Mouse (Mus musculus) intestine, embryonic 16.5 days (tissue): ENCODE data around the gene Fam183b. TPM values are rescaled to one million over a fixed set of nuclear protein-coding genes. Genes with fewer than 3 reads are reported as not detected.
A peak's percentile ranks its signal among the peaks of the same experiment; 100 is the strongest.
"Not testable (repeated sequence)": the region's sequence is repeated elsewhere in the genome, so short reads cannot be mapped to it uniquely, and the experiment has no call there.

Source experiments
- ATAC-seq: fragments of 200-750 bp; cut with Nextera tagmentation; 2 replicates; pipeline ENCODE4 v1.8.0; 2017; ENCODE audit warnings: moderate TSS enrichment, moderate library complexity
- H3K27ac ChIP-seq: fragments of 300-500 bp; sonication (generic); 2 replicates; pipeline ENCODE4 v1.5.1; 2014; ENCODE audit warnings: mild to moderate bottlenecking, low read length
- H3K27me3 ChIP-seq: fragments of 300-500 bp; sonication (generic); replicated peaks from 2 replicates; pipeline ENCODE4 v1.6.1; 2014; ENCODE audit warnings: low read length, control low read depth, mixed read lengths; ENCODE audit not compliant: control insufficient read depth, insufficient read depth
- H3K36me3 ChIP-seq: fragments of 300-500 bp; sonication (generic); 2 replicates; pipeline ENCODE4 v1.6.1; 2014; ENCODE audit warnings: low read length, control low read depth; ENCODE audit not compliant: control insufficient read depth, insufficient read depth
- H3K4me1 ChIP-seq: fragments of 300-500 bp; sonication (generic); 2 replicates; pipeline ENCODE4 v1.6.1; 2014; ENCODE audit warnings: low read length, control low read depth, mixed read lengths; ENCODE audit not compliant: control insufficient read depth, insufficient read depth
- H3K4me2 ChIP-seq: fragments of 300-500 bp; sonication (generic); 2 replicates; pipeline ENCODE4 v1.6.1; 2014; ENCODE audit warnings: low read depth, low read length, control low read depth
- H3K4me3 ChIP-seq: fragments of 300-500 bp; sonication (generic); 2 replicates; pipeline ENCODE4 v1.5.1; 2014; ENCODE audit warnings: mild to moderate bottlenecking, low read length
- H3K9ac ChIP-seq: fragments of 300-500 bp; sonication (generic); 2 replicates; pipeline ENCODE4 v1.6.1; 2014; ENCODE audit warnings: low read depth, low read length
- H3K9me3 ChIP-seq: fragments of 300-500 bp; sonication (generic); 2 replicates; pipeline ENCODE4 v1.6.1; 2016; ENCODE audit warnings: low read length, control low read depth; ENCODE audit not compliant: control insufficient read depth
- WGBS: fragments of 180-500 bp; shearing (Covaris S2); extraction: QIAGEN DNeasy Blood & Tissue Kit; methylation state at CpG from one replicate; pipeline ENCODE4 v1.1.7; 2014; 5-methylcytosine and 5-hydroxymethylcytosine counted together
- polyA plus RNA-seq: library from polyadenylated mRNA; unstranded; fragments of >200 nt; fragmentation: Nextera tagmentation; extraction: Ambion mirVana; gene quantifications from 2 replicates; pipeline ENCODE4 v1.2.1, GENCODE M21; 2015

Gene Fam183b
- polyA plus RNA-seq: 8.5 and 10.4 TPM in 2 replicates

DNA sequence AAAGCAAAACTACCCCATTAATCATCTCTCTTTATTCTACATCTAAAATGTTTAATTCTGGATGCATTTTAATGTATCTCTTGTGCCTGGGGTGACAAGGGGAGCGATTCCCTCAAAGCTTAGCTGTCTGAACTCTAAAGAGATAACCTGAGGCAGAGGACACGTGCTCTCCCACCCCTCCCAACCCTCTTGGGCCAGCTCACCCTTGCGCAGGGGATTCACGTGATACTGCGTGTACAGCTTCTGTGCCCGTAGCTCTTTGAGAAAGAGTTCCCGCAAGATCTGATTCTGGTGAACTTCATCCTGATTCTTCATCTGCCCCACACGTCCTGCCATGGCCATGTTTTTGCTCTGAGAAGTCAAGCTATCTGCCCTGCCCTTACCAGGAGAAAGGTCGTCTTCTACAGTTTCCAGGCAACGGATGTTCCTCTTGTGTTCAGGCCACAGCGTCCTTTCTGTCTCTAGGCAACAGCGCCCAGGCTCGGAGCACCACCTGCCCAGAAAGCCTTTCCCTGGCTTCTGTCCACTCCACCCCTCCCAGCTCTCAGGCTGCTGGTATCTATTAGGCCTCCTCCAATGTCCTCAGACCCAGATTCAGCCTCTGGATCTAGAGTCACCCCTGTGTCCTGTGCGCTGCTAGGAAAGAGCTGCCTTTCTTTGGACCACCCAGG, at the start of gene Fam183b:
Gene Fam183b (minus strand): TSS at position 403 of the 671 bp plus-strand sequence.
- Histone ChIP-seq H3K4me3 (peak within 1 kb of the TSS; percentile 27), H3K27ac (no peak within 1 kb of the TSS), H3K9me3 (no peaks in the 10 kb centered on the region), H3K9ac (0 out of 2 replicates have a peak within 1 kb of the TSS, but pooled peaks have one; percentile 38), H3K4me1 (peaks cover 16% of the 10 kb centered on the region; the same call in 1 of the 2 replicates), H3K27me3 (no peaks in the 10 kb centered on the region), H3K4me2 (peak within 1 kb of the TSS; percentile 47), H3K36me3 (no peaks in the 10 kb centered on the region)
- WGBS: 14% methylated on average over 14 of the region's 14 CpGs
- ATAC-seq: peak; percentile 80

DNA sequence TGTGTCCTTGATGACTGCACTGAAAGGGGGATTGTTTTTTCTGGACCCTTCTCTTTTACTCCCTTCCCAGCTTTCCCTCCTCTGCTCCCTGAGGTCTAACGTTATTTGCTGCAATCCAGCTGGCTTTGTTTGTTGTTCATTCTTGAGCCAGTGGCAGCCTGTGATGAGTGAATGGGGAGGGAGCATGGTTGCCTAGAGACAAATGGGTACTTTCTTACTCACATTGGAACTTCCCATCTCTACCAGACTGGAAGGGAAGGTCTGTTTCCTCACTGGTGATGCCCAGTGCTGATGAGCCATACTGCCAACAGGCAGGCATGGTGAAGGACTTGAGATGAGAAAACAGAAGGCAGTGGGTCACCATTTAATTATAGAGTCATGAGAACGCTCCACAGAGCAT, 48.0 kb upstream of the Fam183b start:
- no peak overlapping the region for H3K9ac ChIP-seq
- H3K36me3 ChIP-seq: peaks cover 7% of the 10 kb centered on the region; the same call in 1 of the 2 replicates
- no peaks in the 10 kb centered on the region for H3K9me3 ChIP-seq
- no peak overlapping the region for H3K27ac ChIP-seq
- no peak for ATAC-seq
- no peak overlapping the region for H3K4me2 ChIP-seq
- no peak overlapping the region for H3K4me3 ChIP-seq
- peaks cover 6% of the 10 kb centered on the region for H3K4me1 ChIP-seq
- no peaks in the 10 kb centered on the region for H3K27me3 ChIP-seq
- WGBS: 73% methylated on average over 2 of the region's 2 CpGs

DNA sequence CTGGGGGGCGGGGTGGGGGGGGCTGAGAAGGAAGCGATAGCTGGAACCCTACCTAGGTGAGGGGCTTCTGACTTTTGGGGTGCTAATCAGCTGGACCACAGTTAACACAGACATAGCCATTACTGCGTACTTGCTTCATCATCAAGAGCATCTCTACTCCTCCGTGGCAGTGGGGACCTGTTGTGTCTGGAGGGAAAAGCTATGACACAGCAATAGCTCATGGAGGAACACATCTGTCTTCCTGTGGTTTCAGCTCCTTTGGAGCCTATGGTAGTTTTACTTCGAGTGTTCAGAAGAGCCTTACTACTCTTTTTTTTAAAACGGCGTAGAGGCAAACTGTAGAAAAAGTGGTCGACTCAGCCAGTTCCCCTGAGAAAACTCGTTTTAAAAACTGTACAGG, 45.9 kb upstream of the Fam183b start:
- peak overlapping the region; percentile 80 for H3K4me3 ChIP-seq
- 43% methylated on average over 9 of the region's 9 CpGs for whole genome bisulfite sequencing
- H3K27ac ChIP-seq: no peak overlapping the region
- no peak for ATAC-seq
- H3K9me3 ChIP-seq: no peaks in the 10 kb centered on the region
- H3K36me3 ChIP-seq: peaks cover 7% of the 10 kb centered on the region; the same call in 1 of the 2 replicates
- H3K9ac ChIP-seq: peak overlapping the region; percentile 80
- no peaks in the 10 kb centered on the region for H3K27me3 ChIP-seq
- peak overlapping the region; percentile 68 for H3K4me2 ChIP-seq
- H3K4me1 ChIP-seq: peaks cover 6% of the 10 kb centered on the region

DNA sequence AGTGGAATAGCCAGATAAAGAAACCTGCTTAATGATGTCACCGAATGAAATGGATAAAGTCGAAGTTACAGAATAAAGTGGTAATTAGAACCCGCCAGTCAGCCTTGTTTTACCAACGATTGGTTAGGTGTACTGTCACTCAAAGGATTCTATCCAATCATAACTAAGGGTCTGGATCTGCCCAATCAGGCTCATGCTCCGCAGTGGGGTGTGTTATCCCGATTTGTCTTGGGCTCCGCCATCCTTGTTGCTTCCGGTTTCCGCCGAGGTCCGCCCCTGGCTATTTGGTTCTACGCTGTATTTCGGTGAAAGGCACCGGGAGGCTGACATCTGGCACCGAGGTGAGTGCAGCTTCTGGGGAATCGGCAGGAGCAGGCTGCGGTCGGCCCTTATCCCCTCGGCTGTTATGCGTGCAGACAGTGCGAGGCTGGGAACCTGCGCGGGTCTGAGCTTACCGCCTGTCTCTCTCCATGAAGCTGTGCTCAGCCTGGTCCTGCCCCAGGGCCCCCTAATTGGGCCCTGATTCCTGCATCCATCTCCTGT, 45.2 kb upstream of the Fam183b start, which contains the start of gene Gm12258:
Gene Gm12258 (plus strand): TSS at position 240 of the 543 bp plus-strand sequence.
- peak; percentile 100 for ATAC-seq
- Histone ChIP-seq H3K27ac (0 out of 2 replicates have a peak within 1 kb of the TSS, but pooled peaks have one; percentile 14), H3K36me3 (peaks cover 5% of the 10 kb centered on the region; the same call in 1 of the 2 replicates), H3K27me3 (no peaks in the 10 kb centered on the region), H3K4me3 (peak within 1 kb of the TSS; percentile 80), H3K4me2 (peak within 1 kb of the TSS; percentile 68), H3K9me3 (no peaks in the 10 kb centered on the region), H3K9ac (peak within 1 kb of the TSS; percentile 80), H3K4me1 (peaks cover 6% of the 10 kb centered on the region)
- 0% methylated on average over 24 of the region's 24 CpGs for WGBS

DNA sequence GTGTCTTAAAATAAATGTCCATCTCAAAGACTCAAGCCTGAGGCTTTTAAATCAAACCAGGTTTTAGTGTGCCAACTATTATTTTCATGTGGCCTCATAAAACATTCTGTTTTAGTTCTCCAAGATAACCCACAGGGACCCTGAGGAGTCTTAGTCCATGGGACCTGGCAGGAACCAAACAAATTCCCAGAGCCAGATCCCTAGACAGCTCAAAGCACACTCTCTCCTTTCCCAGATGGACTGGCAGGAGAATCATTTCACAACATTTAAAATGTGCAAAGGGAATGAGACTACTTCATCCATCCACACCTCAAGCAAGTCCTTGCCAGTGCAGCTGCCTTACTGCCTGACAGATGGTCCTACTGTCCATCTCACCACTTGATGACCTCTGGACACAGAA, 37.2 kb upstream of the Fam183b start, which contains the start of gene Olfr311:
Gene Olfr311 (plus strand): TSS at position 301 of the 400 bp plus-strand sequence.
- not testable (repeated sequence) for H3K4me3 ChIP-seq, H3K27ac ChIP-seq, H3K9me3 ChIP-seq, H3K27me3 ChIP-seq, ATAC-seq, H3K4me2 ChIP-seq, H3K36me3 ChIP-seq, H3K4me1 ChIP-seq, H3K9ac ChIP-seq

GRCm38 (mm10) chr11:58832541-58832940, 30.8 kb upstream of the Fam183b start:
- not testable (repeated sequence) for H3K9me3 ChIP-seq, H3K4me1 ChIP-seq, ATAC-seq, H3K4me2 ChIP-seq, H3K9ac ChIP-seq, H3K4me3 ChIP-seq, H3K27ac ChIP-seq, H3K27me3 ChIP-seq, H3K36me3 ChIP-seq
- WGBS: 64% methylated on average over 3 of the region's 3 CpGs

DNA sequence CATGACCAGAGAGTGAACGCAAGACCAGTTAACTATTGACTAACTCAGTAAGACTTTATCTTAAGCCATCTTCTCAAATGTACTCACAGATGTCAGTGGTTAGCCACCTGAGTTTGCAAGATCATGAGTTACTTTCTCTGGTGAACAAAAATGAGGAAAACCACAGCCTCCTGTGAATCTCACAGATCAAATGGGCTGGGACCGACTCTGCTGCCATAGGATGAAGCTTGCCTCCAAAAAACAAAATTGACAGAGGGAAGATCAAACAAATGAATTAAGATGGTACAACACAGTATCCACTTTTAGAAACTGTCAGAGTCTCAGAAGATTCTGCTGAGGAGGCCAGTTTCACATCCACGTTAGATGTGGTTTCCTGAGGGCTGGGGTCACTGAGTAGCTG, 28.0 kb upstream of the Fam183b start:
- H3K36me3 ChIP-seq: no peaks in the 10 kb centered on the region
- no peak overlapping the region for H3K4me2 ChIP-seq
- no peaks in the 10 kb centered on the region for H3K27me3 ChIP-seq
- WGBS: 80% methylated on average over 3 of the region's 3 CpGs
- no peak overlapping the region for H3K9ac ChIP-seq
- no peaks in the 10 kb centered on the region for H3K9me3 ChIP-seq
- H3K27ac ChIP-seq: no peak overlapping the region
- no peak for ATAC-seq
- H3K4me1 ChIP-seq: no peaks in the 10 kb centered on the region
- H3K4me3 ChIP-seq: no peak overlapping the region

DNA sequence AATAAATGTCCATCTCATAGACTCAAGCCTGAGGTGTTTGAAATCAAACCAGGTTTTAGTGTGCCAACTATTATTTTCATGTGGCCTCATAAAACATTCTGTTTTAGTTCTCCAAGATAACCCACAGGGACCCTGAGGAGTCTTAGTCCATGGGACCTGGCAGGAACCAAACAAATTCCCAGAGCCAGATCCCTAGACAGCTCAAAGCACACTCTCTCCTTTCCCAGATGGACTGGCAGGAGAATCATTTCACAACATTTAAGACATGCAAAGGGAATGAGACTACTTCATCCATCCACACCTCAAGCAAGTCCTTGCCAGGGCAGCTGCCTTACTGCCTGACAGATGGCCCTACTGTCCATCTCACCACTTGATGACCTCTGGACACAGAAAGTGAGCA, 27.2 kb upstream of the Fam183b start, which contains the start of gene Olfr312:
Gene Olfr312 (plus strand): TSS at position 301 of the 400 bp plus-strand sequence.
- not testable (repeated sequence) for H3K27ac ChIP-seq, H3K4me2 ChIP-seq, H3K4me1 ChIP-seq, H3K36me3 ChIP-seq, H3K9ac ChIP-seq, ATAC-seq, H3K27me3 ChIP-seq, H3K9me3 ChIP-seq, H3K4me3 ChIP-seq

DNA sequence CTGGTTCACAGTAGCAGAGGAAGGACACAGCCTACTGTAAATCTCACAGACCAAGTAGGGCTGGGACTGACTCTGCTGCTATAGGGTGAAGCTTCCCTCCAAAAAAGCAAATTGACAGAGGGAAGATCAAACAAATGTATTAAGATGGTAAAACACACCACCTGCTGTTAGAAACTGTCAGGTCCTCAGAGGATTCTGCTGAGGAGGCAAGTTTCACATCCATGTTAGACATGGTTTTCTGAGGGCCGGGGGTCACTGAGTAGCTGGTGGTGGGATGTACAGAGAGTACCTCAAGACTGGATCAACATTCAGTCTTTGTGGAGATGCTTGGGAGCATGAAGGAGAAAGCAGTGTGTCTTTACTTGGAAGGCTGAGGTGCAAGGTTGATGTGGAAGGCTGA, 13.9 kb upstream of the Fam183b start:
- Histone ChIP-seq H3K9me3 (no peaks in the 10 kb centered on the region), H3K36me3 (no peaks in the 10 kb centered on the region), H3K27ac (no peak overlapping the region), H3K4me1 (no peaks in the 10 kb centered on the region), H3K4me2 (no peak overlapping the region), H3K4me3 (no peak overlapping the region), H3K9ac (no peak overlapping the region), H3K27me3 (no peaks in the 10 kb centered on the region)
- no peak for ATAC-seq
- WGBS: 88% methylated on average over 1 of the region's 1 CpGs
